Mouse (Mus musculus): ENCODE results near the gene Sval3. TPM values are rescaled to one million over a fixed set of nuclear protein-coding genes. Genes with fewer than 3 reads are reported as not detected.

The Sval3 gene
- not detected for polyA plus RNA-seq (2014; fragmentation: Illumina TruSeq; extraction: RNeasy Lipid Tissue Mini Kit (QIAGEN cat#74804); ENCODE audit: low replicate concordance)

GRCm38 (mm10) chr6:41967840-41968239 is at the start of gene Sval3:
Gene Sval3 (plus strand): TSS chr6:41968140.

GRCm38 (mm10) chr6:41951330-41951729 is 16.6 kb upstream of the Sval3 start, which contains the start of gene Sval1:
Gene Sval1 (plus strand): TSS chr6:41951630.

Other genes with a start within 250 kb of the Sval3 start
- gene Olfr459, start 193.0 kb upstream of the Sval3 start, polyA plus RNA-seq (2014; fragmentation: Illumina TruSeq; extraction: RNeasy Lipid Tissue Mini Kit (QIAGEN cat#74804); ENCODE audit: low replicate concordance), result not detected
- gene Pip, start 120.6 kb upstream of the Sval3 start, polyA plus RNA-seq (2014; fragmentation: Illumina TruSeq; extraction: RNeasy Lipid Tissue Mini Kit (QIAGEN cat#74804); ENCODE audit: low replicate concordance), result not detected
- not detected for gene Sval2, start 115.2 kb upstream of the Sval3 start, polyA plus RNA-seq (2014; fragmentation: Illumina TruSeq; extraction: RNeasy Lipid Tissue Mini Kit (QIAGEN cat#74804); ENCODE audit: low replicate concordance)
- 1.7 TPM for gene Sval1, start 16.5 kb upstream of the Sval3 start, polyA plus RNA-seq (2014; fragmentation: Illumina TruSeq; extraction: RNeasy Lipid Tissue Mini Kit (QIAGEN cat#74804); ENCODE audit: low replicate concordance)
- gene Sva, start 70.3 kb downstream of the Sval3 start, polyA plus RNA-seq (2014; fragmentation: Illumina TruSeq; extraction: RNeasy Lipid Tissue Mini Kit (QIAGEN cat#74804); ENCODE audit: low replicate concordance), result not detected
- gene Tas2r139, start 172.8 kb downstream of the Sval3 start, polyA plus RNA-seq (2014; fragmentation: Illumina TruSeq; extraction: RNeasy Lipid Tissue Mini Kit (QIAGEN cat#74804); ENCODE audit: low replicate concordance), result not detected
- not detected for gene Tas2r144, start 247.2 kb downstream of the Sval3 start, polyA plus RNA-seq (2014; fragmentation: Illumina TruSeq; extraction: RNeasy Lipid Tissue Mini Kit (QIAGEN cat#74804); ENCODE audit: low replicate concordance)